Mouse (Mus musculus) layer of hippocampus, postnatal 36 days (tissue): ENCODE results near the gene Elp4. TPM values are rescaled to one million over a fixed set of nuclear protein-coding genes. Genes with fewer than 3 reads are reported as not detected.

Experiments used
- DNase-seq, 2 experiments: peaks; one replicate each; pipeline ENCODE4 v3.0.0; 2022
- total RNA-seq, 2 experiments: library from RNA; stranded (reverse); gene quantifications; 2 replicates each; pipeline ENCODE4 v1.2.3; 2021

Elp4 gene
- total RNA-seq, 2 experiments from 2014 or later: 16.1 to 19.4 TPM

- DNase-seq: no peak
Measured at GRCm38 (mm10) chr2:105710511-105710910, 193.9 kb downstream of the Elp4 start.

DNA sequence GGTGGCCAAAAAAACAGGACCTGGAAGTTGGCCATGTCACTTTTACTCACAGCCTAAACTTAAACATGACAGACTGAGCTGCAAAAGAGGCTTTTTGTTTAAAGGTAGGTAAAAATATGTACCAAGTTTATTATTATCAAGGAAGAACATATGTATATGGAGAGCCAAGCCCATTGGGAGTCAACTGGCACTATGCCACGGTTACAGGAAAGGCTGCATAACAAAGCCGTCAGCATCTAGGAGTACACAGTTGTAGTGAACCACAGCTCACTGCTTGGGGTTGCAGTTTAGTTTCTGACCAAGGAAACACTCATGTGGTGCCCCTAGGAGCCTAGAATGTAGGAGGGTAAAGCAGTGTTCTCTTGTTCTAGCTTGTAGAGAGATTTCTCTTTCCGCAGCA is 195.2 kb downstream of the Elp4 start:
- no peak for DNase-seq

GRCm38 (mm10) chr2:105705320-105705719 is 199.0 kb downstream of the Elp4 start:
- DNase-seq: no peak

- DNase-seq: no peak
Measured at GRCm38 (mm10) chr2:105702586-105702985, 201.8 kb downstream of the Elp4 start.

DNA sequence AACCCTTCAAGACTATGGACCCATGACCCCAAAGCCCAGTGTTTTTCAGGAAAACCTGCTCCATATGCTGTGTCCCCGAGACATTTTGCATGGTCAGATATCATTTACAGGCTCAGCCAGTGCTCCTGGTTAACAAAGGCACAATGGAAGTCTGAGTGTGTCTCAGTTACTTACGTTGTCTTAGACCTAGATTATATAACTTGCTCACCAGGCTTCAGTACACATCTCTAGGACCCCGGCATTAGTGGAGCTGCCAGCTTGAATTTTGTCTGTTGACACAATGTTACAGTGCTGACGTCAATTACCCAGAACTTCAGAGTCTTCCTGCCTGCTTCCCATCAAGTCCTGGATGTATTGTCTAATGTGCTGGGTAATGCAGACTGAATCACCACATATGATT is 202.6 kb downstream of the Elp4 start:
- DNase-seq: no peak

GRCm38 (mm10) chr2:105698631-105699030 is 205.7 kb downstream of the Elp4 start:
- DNase-seq: no peak

- DNase-seq: no peak
Measured at GRCm38 (mm10) chr2:105697741-105698140, 206.6 kb downstream of the Elp4 start.

- DNase-seq: no peak
Measured at GRCm38 (mm10) chr2:105691296-105691695, 213.1 kb downstream of the Elp4 start.

DNA sequence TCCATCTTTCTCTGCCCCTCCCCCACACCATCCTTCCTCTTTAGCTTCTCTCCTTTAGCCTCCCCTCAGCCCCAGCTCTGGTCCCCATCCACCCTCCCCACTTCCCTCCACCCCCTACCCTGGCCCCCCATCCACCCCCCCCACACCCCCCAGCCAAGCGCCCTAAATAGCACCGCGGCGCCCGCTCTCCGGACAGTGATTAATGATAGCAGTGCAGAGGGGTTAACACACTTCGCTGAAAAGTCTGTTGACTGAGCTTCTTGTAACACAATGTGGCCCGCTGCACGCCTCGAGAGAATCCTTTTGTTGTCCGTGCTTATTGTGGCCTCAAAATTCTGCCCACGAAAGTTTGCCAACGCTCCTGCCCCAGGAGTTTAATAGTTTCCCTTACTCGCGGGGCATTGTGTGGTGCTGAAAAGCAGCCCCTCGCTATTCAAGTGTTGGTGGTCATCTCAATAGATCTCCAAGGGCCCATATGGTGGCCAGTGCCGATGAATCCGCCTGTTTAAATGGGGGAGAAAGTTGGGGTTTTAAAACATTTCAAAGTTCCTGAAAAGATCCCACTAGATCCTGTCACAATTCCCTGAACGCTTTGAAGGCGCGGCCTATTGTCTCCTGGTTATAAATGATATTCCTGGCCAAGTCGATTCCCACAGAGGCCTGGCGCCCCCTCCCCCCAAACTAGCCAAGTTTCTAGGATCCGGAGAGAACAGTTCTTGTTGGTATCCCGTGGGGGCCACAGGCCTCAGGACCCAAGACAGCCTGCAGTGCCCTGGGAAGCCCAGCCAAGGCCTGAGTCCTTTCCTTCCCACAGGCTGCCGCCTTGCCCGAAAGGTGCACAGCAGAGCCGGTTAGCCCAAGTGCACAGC is 214.4 kb downstream of the Elp4 start:
- DNase-seq: no peak

DNA sequence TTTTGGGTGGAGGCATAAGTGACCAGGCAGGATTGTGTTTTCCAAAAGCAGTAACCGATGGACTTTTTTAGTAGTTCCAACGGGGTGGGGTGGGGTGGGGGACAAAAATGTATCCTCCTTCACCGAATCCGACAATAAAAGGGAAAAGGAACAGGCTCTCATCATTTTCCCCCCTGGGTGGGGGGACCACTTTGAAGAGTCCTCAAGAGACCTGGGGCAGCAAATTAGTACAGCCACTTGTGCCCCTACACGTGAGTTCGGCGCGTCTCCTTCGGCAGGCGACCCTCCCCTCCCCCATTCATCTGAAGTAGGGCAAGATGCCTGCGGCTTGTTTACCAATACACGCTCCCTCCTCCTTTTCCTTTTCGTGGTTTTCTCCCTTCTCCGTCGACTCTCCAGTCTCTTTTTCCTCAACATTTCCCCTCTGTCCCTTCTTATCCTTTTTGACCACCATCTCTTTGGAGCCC is 215.0 kb downstream of the Elp4 start:
- no peak for DNase-seq

DNA sequence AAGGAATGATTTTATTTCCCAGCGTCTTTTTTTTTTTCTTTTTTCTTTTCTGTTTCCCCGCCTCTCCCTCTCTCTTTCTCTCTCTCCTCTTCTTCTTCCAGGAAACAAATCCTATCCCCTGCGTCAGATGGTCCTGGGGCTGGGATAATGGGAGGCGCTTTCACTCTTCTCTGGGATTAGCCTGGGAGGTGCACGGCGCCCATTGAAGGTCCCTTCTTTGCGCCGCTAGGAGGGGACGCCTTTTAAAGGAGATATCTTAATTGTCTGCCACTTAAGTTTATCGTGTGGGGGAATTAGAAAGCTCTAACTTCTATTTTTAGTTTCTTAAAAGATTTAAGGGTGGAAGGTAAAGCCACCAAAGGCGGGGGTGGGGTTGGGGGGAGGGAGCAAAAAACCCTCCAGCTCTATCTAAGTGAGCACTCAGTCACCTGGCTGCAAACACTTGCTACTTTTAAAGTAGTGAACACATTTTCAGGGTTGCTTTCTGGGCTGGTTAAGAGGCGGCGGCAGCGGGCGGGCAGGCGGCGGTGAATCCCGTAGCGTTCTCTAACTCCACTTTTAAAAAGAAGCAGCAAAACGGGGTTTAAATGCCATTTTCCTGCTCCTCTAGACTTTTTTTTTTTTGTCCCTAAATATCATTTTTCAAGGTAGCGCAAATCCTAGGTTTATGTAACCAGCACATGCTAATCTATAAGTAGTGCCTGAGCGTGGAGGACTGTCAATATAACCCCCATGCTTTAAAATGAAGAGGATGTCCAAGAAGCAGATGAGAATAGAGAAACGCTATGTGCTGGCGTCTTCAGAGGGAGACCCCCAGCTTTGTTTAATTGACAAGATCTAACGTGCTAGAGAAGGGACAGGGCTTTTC is 215.7 kb downstream of the Elp4 start:
- DNase-seq: no peak

DNA sequence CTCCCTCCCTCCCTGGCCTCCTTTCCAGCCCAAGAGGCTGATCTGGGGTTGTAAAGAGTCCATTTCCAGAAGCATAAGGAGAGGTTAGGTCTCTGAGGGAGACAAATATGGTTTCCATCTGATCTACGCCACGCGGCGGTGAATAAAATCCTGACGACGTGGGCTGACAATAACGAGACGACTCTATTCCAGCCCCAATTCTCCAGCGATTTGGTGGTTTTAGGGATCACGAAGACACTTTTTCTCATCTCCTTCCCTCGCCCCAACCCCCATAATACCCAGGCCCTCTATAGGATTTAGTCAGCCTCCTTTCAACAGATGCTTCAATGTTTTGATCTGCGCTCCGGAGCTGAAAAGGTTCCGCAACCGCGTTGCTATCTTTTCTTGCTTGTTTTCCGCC is 216.4 kb downstream of the Elp4 start:
- DNase-seq: no peak

DNA sequence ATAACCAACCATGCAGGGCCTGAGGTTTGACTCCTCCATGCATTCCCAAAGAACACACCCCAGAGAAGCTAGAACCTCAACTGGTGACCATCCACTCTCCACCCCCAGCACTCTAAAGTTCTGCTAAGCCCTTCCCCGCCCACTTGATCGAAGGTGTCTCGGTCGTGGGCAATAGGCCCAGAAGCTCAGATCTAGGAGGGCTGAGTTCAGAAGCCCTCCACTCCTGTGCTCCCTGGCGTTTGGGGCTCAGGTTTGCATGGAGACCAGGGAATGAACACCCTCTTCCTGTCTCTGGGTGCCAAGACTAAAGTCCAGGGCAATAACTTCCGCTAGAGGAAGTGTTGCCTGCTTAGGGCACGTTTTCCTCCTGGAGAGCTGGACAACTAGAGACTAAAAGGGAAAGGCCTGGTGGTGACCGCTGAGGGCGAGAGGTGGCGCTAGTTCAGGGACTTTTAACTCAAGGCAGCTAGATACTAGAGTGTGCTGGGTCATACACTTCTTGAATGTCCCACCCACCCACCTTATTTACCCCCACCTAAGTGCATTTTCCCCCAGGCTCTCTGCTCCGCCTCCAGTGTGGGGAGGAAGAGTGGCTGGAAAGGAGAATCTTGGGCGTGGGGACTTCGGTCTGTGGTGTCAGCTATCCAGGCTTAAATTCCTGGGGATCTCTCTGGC is 216.9 kb downstream of the Elp4 start:
- DNase-seq: no peak

DNA sequence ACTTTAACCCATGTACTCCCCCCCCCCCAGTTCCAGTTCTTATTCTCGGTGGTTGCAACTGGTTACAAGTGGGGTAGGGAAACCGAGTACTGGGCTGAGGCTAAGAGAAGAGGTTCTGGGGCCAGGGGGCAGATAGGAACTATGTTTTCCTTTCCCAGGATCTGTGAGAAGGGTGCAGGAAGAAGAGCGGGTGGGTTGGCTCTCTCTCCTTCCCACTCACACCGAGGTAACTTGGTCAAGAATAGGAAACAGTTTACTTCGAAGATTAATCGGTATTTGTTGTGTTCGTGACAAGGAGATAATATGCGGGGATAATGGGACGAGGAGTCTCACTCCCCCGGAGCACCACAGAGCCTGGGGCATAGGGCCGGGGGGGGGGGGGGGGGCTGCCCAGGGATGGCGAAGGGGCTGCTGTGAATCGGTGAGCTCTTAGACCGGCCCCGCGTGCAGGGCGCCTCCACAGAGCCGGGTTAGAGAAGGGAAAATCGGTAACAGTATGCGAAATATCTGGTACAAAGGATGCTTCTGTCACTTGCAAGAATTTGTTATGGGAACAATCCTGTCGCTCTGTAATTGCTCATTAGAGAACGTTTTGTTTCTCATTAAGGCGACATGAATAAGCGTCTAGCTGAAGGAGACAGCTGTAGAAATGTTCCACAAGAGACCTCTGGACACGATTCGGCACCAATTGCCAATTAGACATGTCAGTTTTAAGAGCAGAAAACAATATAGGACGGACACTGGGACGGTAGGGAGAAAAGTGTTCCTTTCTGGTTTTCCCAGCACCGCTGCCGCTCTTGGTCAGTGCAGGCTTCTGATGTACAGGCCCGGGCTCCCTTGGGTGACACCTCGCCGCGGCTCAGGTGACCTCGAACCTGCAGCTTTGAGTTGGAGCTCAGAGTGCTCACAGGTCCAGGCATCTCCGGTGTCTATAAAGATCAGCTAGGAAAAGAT is 217.7 kb downstream of the Elp4 start:
- no peak for DNase-seq

- no peak for DNase-seq
Measured at GRCm38 (mm10) chr2:105685651-105686050, 218.7 kb downstream of the Elp4 start.

DNA sequence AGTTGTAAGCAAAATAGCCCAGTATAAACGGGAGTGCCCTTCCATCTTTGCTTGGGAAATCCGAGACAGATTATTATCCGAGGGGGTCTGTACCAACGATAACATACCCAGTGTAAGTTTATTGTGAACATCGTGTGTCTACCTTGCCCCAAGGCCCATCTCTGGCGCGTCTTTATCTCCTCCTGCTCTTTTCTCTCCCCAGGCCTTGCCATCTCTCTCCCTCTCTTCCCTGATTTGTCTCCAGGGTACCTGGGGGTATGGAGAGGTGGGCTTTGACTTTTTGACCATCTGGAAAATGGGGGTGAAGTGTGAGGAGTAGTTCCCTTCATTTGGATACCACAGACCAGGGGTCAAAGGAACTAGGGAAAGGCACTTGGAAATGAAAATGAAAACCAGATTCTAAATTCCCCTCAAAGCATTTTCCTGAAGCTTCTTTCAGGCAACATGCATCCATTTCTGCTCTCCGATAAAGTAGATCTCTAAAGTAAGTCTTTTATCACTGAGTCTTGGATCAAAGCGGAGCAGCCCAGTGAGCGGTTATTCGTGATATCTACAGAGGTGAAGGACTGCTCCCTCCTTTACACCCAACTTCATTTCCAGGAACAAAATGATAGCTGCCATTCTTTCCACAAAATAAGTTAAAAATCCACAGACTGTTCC is 219.2 kb downstream of the Elp4 start:
- DNase-seq: no peak

GRCm38 (mm10) chr2:105683771-105684410 is 220.5 kb downstream of the Elp4 start:
- no peak for DNase-seq

- DNase-seq: no peak
Measured at GRCm38 (mm10) chr2:105682634-105683351, 221.6 kb downstream of the Elp4 start.

- DNase-seq: no peak
Measured at GRCm38 (mm10) chr2:105682011-105682501, 222.3 kb downstream of the Elp4 start.
